Mouse (Mus musculus): ENCODE results near the gene Zxdb. TPM values are rescaled to one million over a fixed set of nuclear protein-coding genes. Genes with fewer than 3 reads are reported as not detected.

The Zxdb gene
- polyA plus RNA-seq (2012; ENCODE audit: low replicate concordance): 1.9 and 5.1 TPM in 2 replicates

GRCm38 (mm10) chrX:94724192-94724971, at the start of gene Zxdb:
Gene Zxdb (plus strand): TSS chrX:94724569.

Other genes with a start within 250 kb of the Zxdb start
- gene Maged1, start 182.4 kb upstream of the Zxdb start, polyA plus RNA-seq (2012; ENCODE audit: low replicate concordance): 13.4 and 16.9 TPM in 2 replicates
- 3.8 and 21.9 TPM in 2 replicates for gene Gspt2, start 88.5 kb upstream of the Zxdb start, polyA plus RNA-seq (2012; ENCODE audit: low replicate concordance)